Mouse (Mus musculus) CD4-positive naive resting alpha-beta T cell, adult 76 days (primary cell): ENCODE measurements around the gene Gdf3. TPM values are rescaled to one million over a fixed set of nuclear protein-coding genes. Genes with fewer than 3 reads are reported as not detected.

Source experiments
- total RNA-seq: library from RNA; stranded (reverse); gene quantifications from one replicate; pipeline ENCODE4 v1.2.4, GENCODE M21; 2023

Gene Gdf3
- not detected for total RNA-seq

DNA sequence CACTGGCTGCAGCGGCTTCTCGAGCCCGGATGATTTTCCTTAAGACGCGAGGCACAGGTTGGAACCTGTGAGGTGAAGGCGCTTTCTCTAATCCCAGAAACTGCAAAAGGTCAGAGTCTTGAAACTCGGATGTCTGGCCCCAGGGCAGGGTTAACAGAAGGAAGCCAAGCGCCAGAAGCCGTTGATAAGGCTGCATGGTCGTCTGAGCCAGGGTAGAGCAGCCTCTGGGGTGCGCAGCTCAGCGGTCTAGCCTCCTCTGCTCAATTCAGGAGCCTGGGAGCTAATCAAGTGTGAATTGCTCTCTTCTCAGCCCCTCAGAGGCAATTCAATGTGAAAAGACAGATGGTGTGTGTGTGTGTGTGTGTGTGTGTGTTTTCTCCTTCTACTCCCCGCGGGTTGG lies at the start of gene Gdf3:
Gene Gdf3 (minus strand): TSS at position 317 of the 400 bp plus-strand sequence.

DNA sequence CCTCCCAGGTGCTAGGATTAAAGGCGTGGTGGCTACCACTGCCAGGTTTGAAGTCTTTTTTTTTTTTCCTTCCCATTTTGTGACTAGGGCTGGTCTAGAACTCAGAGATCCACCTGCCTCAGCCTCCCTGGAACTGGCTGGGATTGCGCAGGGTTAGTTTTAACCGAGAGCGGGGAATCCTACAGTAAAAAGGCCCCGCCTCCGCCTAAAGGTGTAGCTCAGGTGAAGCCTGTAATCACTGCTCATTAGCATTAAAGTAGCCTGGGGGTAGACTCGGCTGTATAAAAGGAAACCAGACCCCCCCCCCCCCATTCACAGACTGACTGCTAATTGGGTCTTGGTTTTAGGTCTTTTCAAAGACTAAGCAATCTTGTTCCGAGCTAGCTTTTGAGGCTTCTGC lies 16.2 kb upstream of the Gdf3 start, which contains the start of gene Dppa3:
Gene Dppa3 (plus strand): TSS at position 301 of the 400 bp plus-strand sequence.

DNA sequence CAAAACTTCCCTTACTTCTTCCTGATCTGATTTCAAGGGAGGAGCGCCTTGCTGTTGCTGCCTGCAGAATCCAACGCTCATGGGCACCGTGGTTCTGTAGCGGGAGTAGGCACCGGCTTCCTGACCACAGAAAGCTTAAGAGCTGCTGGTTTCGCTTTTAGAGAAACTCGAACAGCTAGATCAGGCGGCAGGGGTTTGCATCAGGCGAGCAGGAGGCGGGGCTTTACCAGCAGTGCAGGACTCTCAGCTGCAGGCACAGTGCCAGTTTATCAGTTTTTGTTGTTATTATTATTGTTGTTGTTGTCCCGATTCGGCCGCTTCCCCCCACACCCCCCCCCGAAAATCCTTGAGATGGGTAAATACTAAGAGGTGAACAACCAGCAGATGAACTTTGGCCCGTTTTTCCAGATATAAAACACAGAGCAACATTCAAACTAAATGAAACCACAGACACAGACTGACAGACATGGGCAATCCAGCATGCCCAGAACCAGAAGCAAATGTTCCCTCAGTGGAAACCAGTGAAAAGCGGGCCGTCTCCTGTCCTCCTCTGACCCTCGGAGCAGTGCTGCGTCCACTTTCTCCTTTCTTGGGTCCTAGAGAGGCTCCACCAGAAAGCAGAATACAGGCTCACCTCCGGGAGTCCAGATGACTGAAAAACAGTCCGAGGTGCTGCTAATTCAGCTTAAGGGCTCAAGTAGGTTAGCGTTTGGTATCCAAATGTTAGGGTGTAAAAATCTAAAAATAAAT lies 7.5 kb downstream of the Gdf3 start, which contains the start of gene Apobec1:
Gene Apobec1 (minus strand): TSS at position 203 of the 750 bp plus-strand sequence.

Other genes starting within 250 kb of the Gdf3 start
- gene Rimklb, start 111.3 kb downstream of the Gdf3 start, total RNA-seq = not detected
- not detected for gene Mfap5, start 104.2 kb downstream of the Gdf3 start, total RNA-seq
- not detected for gene Aicda, start 56.3 kb downstream of the Gdf3 start, total RNA-seq
- gene Apobec1, start 7.6 kb downstream of the Gdf3 start, total RNA-seq = 22.2 TPM
- gene Dppa3, start 16.3 kb upstream of the Gdf3 start, total RNA-seq = not detected
- not detected for gene Nanog, start 97.4 kb upstream of the Gdf3 start, total RNA-seq
- 23.5 TPM for gene Slc2a3, start 191.6 kb upstream of the Gdf3 start, total RNA-seq
- gene Foxj2, start 209.8 kb upstream of the Gdf3 start, total RNA-seq = 35.7 TPM
- gene C3ar1, start 246.1 kb upstream of the Gdf3 start, total RNA-seq = not detected